Mouse (Mus musculus) testis, adult 2 months (tissue): Measurements from ENCODE around the gene Stn1. TPM values are rescaled to one million over a fixed set of nuclear protein-coding genes. Genes with fewer than 3 reads are reported as not detected.

Experiments
- H3K27ac ChIP-seq: fragments of 200-500 bp; 2 replicates; pipeline ENCODE4 v1.5.1; 2012; ENCODE audit warnings: low read depth, low read length; ENCODE audit not compliant: control insufficient read depth, insufficient read depth
- H3K27me3 ChIP-seq: fragments of 200-500 bp; 2 replicates; pipeline ENCODE4 v1.6.1; 2012; ENCODE audit warnings: mild to moderate bottlenecking, low read length, moderate library complexity; ENCODE audit not compliant: control insufficient read depth, insufficient read depth
- H3K36me3 ChIP-seq: fragments of 200-500 bp; 2 replicates; pipeline ENCODE4 v1.6.1; 2012; ENCODE audit warnings: mild to moderate bottlenecking, low read length; ENCODE audit not compliant: control insufficient read depth, insufficient read depth
- H3K4me1 ChIP-seq: fragments of 200-500 bp; 2 replicates; pipeline ENCODE4 v1.6.1; 2012; ENCODE audit warnings: low read length; ENCODE audit not compliant: control insufficient read depth, insufficient read depth
- H3K4me3 ChIP-seq: fragments of 200-500 bp; 2 replicates; pipeline ENCODE4 v1.5.1; 2012; ENCODE audit warnings: low read depth, mild to moderate bottlenecking, low read length, moderate library complexity, mixed read lengths; ENCODE audit not compliant: control insufficient read depth
- CTCF ChIP-seq: fragments of 200-500 bp; IDR thresholded peaks from 2 replicates; pipeline ENCODE4 v1.5.1; 2012; ENCODE audit warnings: low read depth, mild to moderate bottlenecking, inconsistent platforms, low read length, moderate library complexity; ENCODE audit not compliant: control insufficient read depth, insufficient read depth, insufficient replicate concordance
- POLR2A ChIP-seq: fragments of 200-500 bp; IDR thresholded peaks from 2 replicates; pipeline ENCODE4 v1.6.1; 2012; ENCODE audit warnings: low read depth, mild to moderate bottlenecking, inconsistent platforms, low read length, moderate library complexity; ENCODE audit not compliant: control insufficient read depth
- polyA plus RNA-seq: library from polyadenylated mRNA; depleted of rRNA; stranded (reverse); fragments of >200 nt; gene quantifications from 2 replicates; pipeline ENCODE4 v1.2.3, GENCODE M21; 2012; rRNA removed

Gene Stn1
- polyA plus RNA-seq, 1 experiment: 19.6 TPM

DNA sequence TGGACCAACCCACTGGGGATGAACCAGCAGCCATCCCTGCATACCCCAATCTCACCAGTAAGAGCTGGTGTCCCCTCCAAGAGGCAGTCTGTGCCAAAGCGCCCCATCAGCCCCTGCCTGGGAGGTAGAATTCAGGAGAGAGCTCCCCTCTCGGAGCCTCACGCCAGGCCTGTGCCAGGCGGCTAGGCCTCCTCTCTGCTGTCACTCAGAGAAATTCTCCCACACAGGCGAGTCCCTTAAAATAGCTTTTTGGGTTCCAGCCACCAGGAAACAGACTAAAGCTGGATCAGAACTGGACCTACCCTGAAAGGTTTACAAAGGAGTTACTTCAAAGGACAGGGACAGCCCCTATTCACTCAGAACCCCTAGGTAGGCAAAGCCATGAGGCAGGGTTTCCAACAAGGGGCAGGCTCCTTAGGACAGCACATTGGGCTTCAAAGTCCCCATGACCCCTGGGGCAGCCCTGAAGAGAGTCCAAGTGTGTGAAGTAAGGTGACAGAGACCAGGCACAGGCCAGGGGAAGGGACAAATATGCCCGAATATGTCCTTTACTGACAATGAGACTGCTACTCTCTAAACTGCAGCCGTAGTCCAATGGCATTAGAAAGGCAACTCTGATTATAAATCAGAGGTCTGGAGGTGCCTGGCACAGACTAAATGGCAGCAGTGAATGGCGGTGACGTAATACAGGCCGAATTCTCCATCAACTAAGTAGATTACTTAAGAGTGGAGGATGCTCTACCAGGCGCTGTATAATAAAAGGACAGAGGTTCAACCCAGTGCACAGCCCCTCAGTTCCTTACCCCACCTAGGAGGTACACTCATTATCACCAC, 82.9 kb downstream of the Stn1 start:
- Histone ChIP-seq H3K4me3 (no peak overlapping the region), H3K36me3 (no peaks in the 10 kb centered on the region), H3K4me1 (peaks cover 4% of the 10 kb centered on the region; the same call in 1 of the 2 replicates), H3K27me3 (no peaks in the 10 kb centered on the region), H3K27ac (no peak overlapping the region)
- TF ChIP-seq CTCF (no peak), POLR2A (no peak)

DNA sequence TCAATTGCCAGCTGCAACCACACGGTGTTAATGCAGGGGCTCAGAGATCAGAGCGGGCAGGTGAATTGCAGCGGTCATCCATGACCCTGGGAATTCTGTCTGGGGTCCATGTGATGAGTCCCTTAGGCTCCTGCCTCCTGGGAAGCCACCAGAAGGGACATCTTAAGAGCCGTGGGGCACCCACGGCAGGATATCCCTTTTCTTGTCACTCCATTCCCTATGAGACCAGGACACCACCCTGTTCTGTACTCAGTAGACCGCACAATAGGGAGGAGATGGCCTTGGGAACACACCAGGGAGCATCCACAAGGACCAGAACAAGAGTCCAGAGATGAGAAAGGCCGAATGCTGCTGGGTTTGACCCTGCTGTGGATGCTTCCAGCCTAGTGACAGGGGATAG, 84.0 kb downstream of the Stn1 start:
- Histone ChIP-seq H3K27me3 (no peaks in the 10 kb centered on the region), H3K36me3 (no peaks in the 10 kb centered on the region), H3K4me3 (no peak overlapping the region), H3K27ac (no peak overlapping the region), H3K4me1 (peaks cover 4% of the 10 kb centered on the region; the same call in 1 of the 2 replicates)
- no peak for TF ChIP-seq CTCF
- TF ChIP-seq POLR2A: no peak

DNA sequence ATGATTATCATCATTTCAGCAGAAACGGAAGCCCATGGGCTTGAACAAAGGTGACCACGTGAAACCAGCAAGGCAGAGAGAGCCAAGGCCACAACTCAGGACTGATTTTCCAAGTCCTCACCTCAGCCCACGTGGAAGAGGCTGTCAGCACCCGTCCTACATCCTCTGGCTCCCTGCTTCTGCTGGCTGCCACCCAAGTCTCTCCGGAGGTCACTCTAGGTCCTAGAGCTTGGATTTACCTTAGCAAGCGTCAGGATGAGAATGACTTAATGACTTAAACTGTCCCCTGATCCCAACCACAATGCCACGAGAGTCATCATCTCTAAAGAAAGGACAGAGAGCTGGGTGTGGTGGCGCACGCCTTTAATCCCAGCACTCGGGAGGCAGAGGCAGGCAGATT, 84.6 kb downstream of the Stn1 start:
- no peak overlapping the region for H3K4me3 ChIP-seq
- no peaks in the 10 kb centered on the region for H3K27me3 ChIP-seq
- TF ChIP-seq CTCF (no peak), POLR2A (no peak)
- peaks cover 4% of the 10 kb centered on the region; the same call in 1 of the 2 replicates for H3K4me1 ChIP-seq
- H3K27ac ChIP-seq: no peak overlapping the region
- no peaks in the 10 kb centered on the region for H3K36me3 ChIP-seq

DNA sequence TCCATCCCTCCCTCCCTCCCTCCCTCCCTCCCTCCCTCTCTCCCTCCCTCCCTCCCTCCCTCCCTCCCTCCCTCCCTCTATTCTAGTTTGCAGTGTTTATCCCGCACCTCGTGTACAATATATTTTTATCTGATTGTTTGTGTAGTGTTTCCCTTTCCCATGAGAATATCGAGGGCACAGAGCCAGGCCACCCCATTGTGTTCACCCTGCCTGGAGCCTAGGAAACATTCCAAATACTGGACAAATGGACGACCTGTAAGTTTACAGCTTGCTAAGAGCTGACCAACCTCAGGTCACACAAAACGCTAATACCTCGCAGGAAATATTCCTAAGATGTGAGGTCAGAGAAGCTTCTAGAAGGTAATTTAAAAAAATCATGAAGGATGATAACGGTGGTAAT, 85.1 kb downstream of the Stn1 start:
- Histone ChIP-seq H3K36me3 (no peaks in the 10 kb centered on the region), H3K4me3 (no peak overlapping the region), H3K27ac (no peak overlapping the region), H3K27me3 (no peaks in the 10 kb centered on the region), H3K4me1 (peaks cover 4% of the 10 kb centered on the region; the same call in 1 of the 2 replicates)
- TF ChIP-seq CTCF: no peak
- no peak for TF ChIP-seq POLR2A

DNA sequence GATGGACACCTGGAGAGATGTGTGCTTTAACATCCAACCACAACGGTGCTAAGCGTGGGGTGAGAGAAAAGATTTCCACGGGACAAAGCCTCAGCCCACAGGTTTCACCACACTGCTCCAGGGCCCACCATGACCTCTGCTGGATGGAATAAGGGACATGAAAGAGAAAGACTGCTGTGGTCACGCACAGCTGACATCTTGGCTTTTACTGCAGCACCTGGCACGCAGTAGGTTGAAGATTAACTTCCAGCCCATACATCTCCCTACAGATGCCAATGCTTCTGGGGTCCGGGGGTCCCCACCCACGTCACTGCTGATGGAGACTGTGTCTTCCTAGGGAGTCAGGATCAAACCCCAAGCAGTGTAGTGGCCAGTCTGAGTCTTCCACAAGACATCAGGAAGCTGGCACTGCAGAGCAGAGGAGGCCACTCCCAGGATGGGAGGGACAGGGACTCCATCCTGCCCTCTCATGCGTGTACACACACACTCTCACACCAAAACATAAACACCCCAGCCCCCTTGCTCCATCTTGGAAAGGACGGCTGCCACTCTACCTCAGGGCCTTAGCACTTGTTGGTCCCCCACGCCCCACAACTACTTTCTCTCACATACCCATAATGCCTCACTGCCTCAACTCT, 85.7 kb downstream of the Stn1 start:
- Histone ChIP-seq H3K27me3 (no peaks in the 10 kb centered on the region), H3K4me1 (peaks cover 4% of the 10 kb centered on the region; the same call in 1 of the 2 replicates), H3K4me3 (no peak overlapping the region), H3K36me3 (no peaks in the 10 kb centered on the region), H3K27ac (no peak overlapping the region)
- TF ChIP-seq CTCF: no peak
- no peak for TF ChIP-seq POLR2A

Other genes with a start within 250 kb of the Stn1 start
- gene Sh3pxd2a, start 73.1 kb downstream of the Stn1 start, polyA plus RNA-seq: 1.2 and 1.6 TPM in 2 replicates
- gene Slk, start 42.2 kb upstream of the Stn1 start, polyA plus RNA-seq: 5.1 and 6.1 TPM in 2 replicates
- 2.1 and 2.9 TPM in 2 replicates for gene Col17a1, start 154.6 kb upstream of the Stn1 start, polyA plus RNA-seq
- 34.1 and 37.8 TPM in 2 replicates for gene Sfr1, start 194.2 kb upstream of the Stn1 start, polyA plus RNA-seq